Mouse (Mus musculus): ENCODE measurements around the gene Babam2. TPM values are rescaled to one million over a fixed set of nuclear protein-coding genes. Genes with fewer than 3 reads are reported as not detected.
A peak's percentile ranks its signal among the peaks of the same experiment; 100 is the strongest.

The Babam2 gene
- total and polyA plus RNA-seq, 2 experiments from 2014 or later = 30.9 to 58.9 TPM

- Histone ChIP-seq H3K4me2 (ENCODE audit: low read depth, low read length, poor library complexity, severe bottlenecking) (no peak overlapping the region), H3K27ac (ENCODE audit: low read depth, low read length) (no peak overlapping the region), H3K4me1 (ENCODE audit: insufficient read depth, low read length) (no peaks in the 10 kb centered on the region), H3K9ac (replicated peaks; ENCODE audit: low read length, poor library complexity, severe bottlenecking) (no peak overlapping the region), H3K27me3 (ENCODE audit: insufficient read depth, low read length) (no peaks in the 10 kb centered on the region), H3K9me3 (ENCODE audit: low read length) (no peaks in the 10 kb centered on the region), H3K36me3 (ENCODE audit: insufficient read depth, low read length) (no peaks in the 10 kb centered on the region), H3K4me3 (ENCODE audit: low read depth, low read length) (no peak overlapping the region)
- DNase-seq (ENCODE audit: low spot score) = peak; percentile 46
- no peak for TF ChIP-seq CTCF (IDR thresholded peaks at IDR 0.05)
- WGBS = 43% methylated on average over 12 of the region's 12 CpGs
- no peak for ATAC-seq (ENCODE audit: low FRiP score)
Measured at GRCm38 (mm10) chr5:31810796-31811662, 113.5 kb downstream of the Babam2 start.

GRCm38 (mm10) chr5:31811663-31812001 is 114.1 kb downstream of the Babam2 start:
- no peak for ATAC-seq (ENCODE audit: low FRiP score)

GRCm38 (mm10) chr5:31813156-31813675 is 115.7 kb downstream of the Babam2 start:
- WGBS = 83% methylated on average over 6 of the region's 6 CpGs
- H3K27me3 ChIP-seq (ENCODE audit: insufficient read depth, low read length) = no peaks in the 10 kb centered on the region
- no peak for TF ChIP-seq CTCF (IDR thresholded peaks at IDR 0.05)
- H3K9ac ChIP-seq (replicated peaks; ENCODE audit: low read length, poor library complexity, severe bottlenecking) = no peak overlapping the region
- DNase-seq (ENCODE audit: low spot score) (no peak), ATAC-seq (ENCODE audit: low FRiP score) (no peak)
- H3K27ac ChIP-seq (ENCODE audit: low read depth, low read length) = no peak overlapping the region
- no peaks in the 10 kb centered on the region for H3K4me1 ChIP-seq (ENCODE audit: insufficient read depth, low read length)
- no peak overlapping the region for H3K4me3 ChIP-seq (ENCODE audit: low read depth, low read length)
- no peaks in the 10 kb centered on the region for H3K36me3 ChIP-seq (ENCODE audit: insufficient read depth, low read length)
- H3K4me2 ChIP-seq (ENCODE audit: low read depth, low read length, poor library complexity, severe bottlenecking) = no peak overlapping the region
- H3K9me3 ChIP-seq (ENCODE audit: low read length) = no peaks in the 10 kb centered on the region

More at GRCm38 (mm10) chr5:31811663-31812001, 114.1 kb downstream of the Babam2 start:
- no peak for DNase-seq (ENCODE audit: low spot score)
- no peak for TF ChIP-seq CTCF (IDR thresholded peaks at IDR 0.05)
- no peak overlapping the region for H3K4me2 ChIP-seq (ENCODE audit: low read depth, low read length, poor library complexity, severe bottlenecking)
- no peaks in the 10 kb centered on the region for H3K9me3 ChIP-seq (ENCODE audit: low read length)
- no peak overlapping the region for H3K27ac ChIP-seq (ENCODE audit: low read depth, low read length)
- no peak overlapping the region for H3K4me3 ChIP-seq (ENCODE audit: low read depth, low read length)
- whole genome bisulfite sequencing = 92% methylated on average over 1 of the region's 1 CpGs
- H3K9ac ChIP-seq (replicated peaks; ENCODE audit: low read length, poor library complexity, severe bottlenecking) = no peak overlapping the region
- no peaks in the 10 kb centered on the region for H3K36me3 ChIP-seq (ENCODE audit: insufficient read depth, low read length)
- no peaks in the 10 kb centered on the region for H3K4me1 ChIP-seq (ENCODE audit: insufficient read depth, low read length)
- H3K27me3 ChIP-seq (ENCODE audit: insufficient read depth, low read length) = no peaks in the 10 kb centered on the region

DNA sequence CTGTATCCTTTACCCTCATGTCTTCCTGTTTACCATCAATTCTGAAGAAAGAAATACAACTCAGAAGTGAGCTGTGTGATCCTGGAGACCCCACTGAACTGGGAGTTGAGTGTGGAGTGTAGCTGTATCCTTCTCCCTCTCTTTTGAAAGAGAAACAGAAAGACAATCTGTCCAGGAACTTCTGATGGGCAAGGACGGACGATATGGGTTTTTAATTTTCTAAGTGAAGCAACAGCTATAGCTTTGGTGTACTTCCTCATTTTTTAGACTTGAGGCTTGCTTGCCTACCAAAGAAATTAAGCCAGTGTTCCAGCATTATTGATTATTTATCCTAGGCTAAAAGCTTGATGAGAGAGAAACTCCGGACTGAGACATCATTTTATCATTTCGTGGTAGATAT is 116.6 kb downstream of the Babam2 start:
- TF ChIP-seq CTCF (IDR thresholded peaks at IDR 0.05) = no peak
- Histone ChIP-seq H3K4me3 (ENCODE audit: low read depth, low read length) (no peak overlapping the region), H3K36me3 (ENCODE audit: insufficient read depth, low read length) (no peaks in the 10 kb centered on the region), H3K9ac (replicated peaks; ENCODE audit: low read length, poor library complexity, severe bottlenecking) (no peak overlapping the region), H3K4me2 (ENCODE audit: low read depth, low read length, poor library complexity, severe bottlenecking) (no peak overlapping the region), H3K4me1 (ENCODE audit: insufficient read depth, low read length) (no peaks in the 10 kb centered on the region), H3K27me3 (ENCODE audit: insufficient read depth, low read length) (no peaks in the 10 kb centered on the region), H3K27ac (ENCODE audit: low read depth, low read length) (no peak overlapping the region), H3K9me3 (ENCODE audit: low read length) (no peaks in the 10 kb centered on the region)
- WGBS = 90% methylated on average over 4 of the region's 4 CpGs
- no peak for DNase-seq (ENCODE audit: low spot score)
- ATAC-seq (ENCODE audit: low FRiP score) = no peak

DNA sequence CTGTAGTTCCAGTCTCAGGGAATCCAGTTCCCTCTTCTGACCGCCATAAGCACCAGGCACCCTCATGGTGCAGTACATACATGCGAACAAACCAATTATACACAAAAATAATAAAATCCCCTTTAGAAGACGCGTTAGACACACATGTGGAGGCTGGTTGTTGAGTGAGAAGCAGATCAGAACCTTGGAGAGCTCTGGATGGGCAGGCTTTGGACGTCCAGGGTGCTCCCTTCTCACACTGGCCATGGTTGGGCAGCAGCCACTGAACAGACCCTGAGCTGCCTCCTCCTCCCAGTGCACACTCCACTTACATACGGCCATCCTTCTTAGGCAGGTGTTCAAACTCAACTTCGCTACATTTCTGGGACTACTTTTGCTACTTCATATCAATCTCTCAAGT is 117.6 kb downstream of the Babam2 start:
- no peak for DNase-seq (ENCODE audit: low spot score)
- Histone ChIP-seq H3K9ac (replicated peaks; ENCODE audit: low read length, poor library complexity, severe bottlenecking) (no peak overlapping the region), H3K4me1 (ENCODE audit: insufficient read depth, low read length) (no peaks in the 10 kb centered on the region), H3K4me3 (ENCODE audit: low read depth, low read length) (no peak overlapping the region), H3K36me3 (ENCODE audit: insufficient read depth, low read length) (no peaks in the 10 kb centered on the region), H3K27ac (ENCODE audit: low read depth, low read length) (no peak overlapping the region), H3K4me2 (ENCODE audit: low read depth, low read length, poor library complexity, severe bottlenecking) (no peak overlapping the region), H3K9me3 (ENCODE audit: low read length) (no peaks in the 10 kb centered on the region), H3K27me3 (ENCODE audit: insufficient read depth, low read length) (no peaks in the 10 kb centered on the region)
- 80% methylated on average over 7 of the region's 7 CpGs for WGBS
- no peak for ATAC-seq (ENCODE audit: low FRiP score)
- TF ChIP-seq CTCF (IDR thresholded peaks at IDR 0.05) = no peak

- no peak overlapping the region for H3K9ac ChIP-seq (replicated peaks; ENCODE audit: low read length, poor library complexity, severe bottlenecking)
- no peak overlapping the region for H3K27ac ChIP-seq (ENCODE audit: low read depth, low read length)
- no peak for TF ChIP-seq CTCF (IDR thresholded peaks at IDR 0.05)
- no peaks in the 10 kb centered on the region for H3K9me3 ChIP-seq (ENCODE audit: low read length)
- ATAC-seq (ENCODE audit: low FRiP score) = no peak
- WGBS = 91% methylated on average over 1 of the region's 1 CpGs
- no peaks in the 10 kb centered on the region; the same call in 1 of the 2 replicates for H3K36me3 ChIP-seq (ENCODE audit: insufficient read depth, low read length)
- no peak for DNase-seq (ENCODE audit: low spot score)
- H3K27me3 ChIP-seq (ENCODE audit: insufficient read depth, low read length) = no peaks in the 10 kb centered on the region
- H3K4me2 ChIP-seq (ENCODE audit: low read depth, low read length, poor library complexity, severe bottlenecking) = no peak overlapping the region
- H3K4me1 ChIP-seq (ENCODE audit: insufficient read depth, low read length) = no peaks in the 10 kb centered on the region
- no peak overlapping the region for H3K4me3 ChIP-seq (ENCODE audit: low read depth, low read length)
Measured at GRCm38 (mm10) chr5:31816082-31816481, 118.6 kb downstream of the Babam2 start.
